Mouse (Mus musculus): Measurements from ENCODE around the gene Akap9.
"Not testable (repeated sequence)": the region's sequence is repeated elsewhere in the genome, so short reads cannot be mapped to it uniquely, and the experiment has no call there.

Gene Akap9

GRCm38 (mm10) chr5:3927801-3928689 lies at the start of gene Akap9:
Akap9 (plus strand) TSS chr5:3928054.
- peak; percentile 57 to 66 for DNase-seq

- not testable (repeated sequence) for DNase-seq
Observed at GRCm38 (mm10) chr5:3886862-3887261, 41.0 kb upstream of the Akap9 start.

- DNase-seq, result no peak
Observed at GRCm38 (mm10) chr5:3889201-3889600, 38.7 kb upstream of the Akap9 start.

- peak; percentile 35 to 39 for DNase-seq
Observed at GRCm38 (mm10) chr5:3893459-3894293, 34.2 kb upstream of the Akap9 start, which contains the start of gene Mterf1a. Mterf1a (minus strand) TSS chr5:3893933.

GRCm38 (mm10) chr5:3894294-3894619 lies 33.6 kb upstream of the Akap9 start:
- DNase-seq, result not testable (repeated sequence)

- no peak for DNase-seq
Observed at GRCm38 (mm10) chr5:3905471-3905870, 22.4 kb upstream of the Akap9 start.

- no peak for DNase-seq
Observed at GRCm38 (mm10) chr5:3922350-3922749, 5.5 kb upstream of the Akap9 start.

- no peak for DNase-seq
Observed at GRCm38 (mm10) chr5:3926666-3927065, 1.2 kb upstream of the Akap9 start.

GRCm38 (mm10) chr5:3928690-3929046 lies 814 bp downstream of the Akap9 start:
- peak; percentile 47 to 50 for DNase-seq

GRCm38 (mm10) chr5:3930760-3931159 lies 2.9 kb downstream of the Akap9 start:
- DNase-seq, result no peak

- DNase-seq, result no peak
Observed at GRCm38 (mm10) chr5:3931636-3932035, 3.8 kb downstream of the Akap9 start.

GRCm38 (mm10) chr5:3933551-3933950 lies 5.7 kb downstream of the Akap9 start:
- DNase-seq, result no peak

- DNase-seq, result no peak
Observed at GRCm38 (mm10) chr5:3935266-3935665, 7.4 kb downstream of the Akap9 start.

- no peak for DNase-seq
Observed at GRCm38 (mm10) chr5:3935778-3936554, 8.1 kb downstream of the Akap9 start.

- DNase-seq, result no peak
Observed at GRCm38 (mm10) chr5:3938905-3939304, 11.1 kb downstream of the Akap9 start.

- no peak for DNase-seq
Observed at GRCm38 (mm10) chr5:3939335-3939734, 11.5 kb downstream of the Akap9 start.

GRCm38 (mm10) chr5:3941240-3941639 lies 13.4 kb downstream of the Akap9 start:
- DNase-seq, result no peak

GRCm38 (mm10) chr5:3943169-3943568 lies 15.3 kb downstream of the Akap9 start:
- DNase-seq, result not testable (repeated sequence)

GRCm38 (mm10) chr5:3952498-3952897 lies 24.6 kb downstream of the Akap9 start:
- DNase-seq, result no peak

GRCm38 (mm10) chr5:3954541-3954940 lies 26.7 kb downstream of the Akap9 start:
- no peak for DNase-seq

- DNase-seq, result no peak
Observed at GRCm38 (mm10) chr5:3961286-3961685, 33.4 kb downstream of the Akap9 start.

- no peak for DNase-seq
Observed at GRCm38 (mm10) chr5:3968415-3968814, 40.6 kb downstream of the Akap9 start.

GRCm38 (mm10) chr5:3969114-3969513 lies 41.3 kb downstream of the Akap9 start:
- DNase-seq, result no peak

Measured in thymus, postnatal 36 days (tissue).